Mouse (Mus musculus) ES-E14 (cell line): ENCODE results near the gene Smarcc2.

Experiments used
- CHD2 ChIP-seq: IDR thresholded peaks from 2 replicates; pipeline ENCODE4 v1.6.1; 2014; ENCODE audit warnings: mild to moderate bottlenecking, low read depth, low read length, inconsistent platforms
- HCFC1 ChIP-seq: IDR thresholded peaks from 2 replicates; pipeline ENCODE4 v1.6.1; 2012; ENCODE audit warnings: low read length, inconsistent platforms, borderline replicate concordance; ENCODE audit not compliant: insufficient read depth
- MAFK ChIP-seq: IDR thresholded peaks from 2 replicates; pipeline ENCODE4 v1.6.1; 2014; ENCODE audit warnings: mild to moderate bottlenecking, low read depth, low read length, inconsistent platforms; ENCODE audit not compliant: insufficient read depth

GRCm38 (mm10) chr10:128444354-128444753 is 14.7 kb upstream of the Smarcc2 start:
- TF ChIP-seq CHD2 (no peak), MAFK (no peak), HCFC1 (no peak)
